In the genomic region with DNA sequence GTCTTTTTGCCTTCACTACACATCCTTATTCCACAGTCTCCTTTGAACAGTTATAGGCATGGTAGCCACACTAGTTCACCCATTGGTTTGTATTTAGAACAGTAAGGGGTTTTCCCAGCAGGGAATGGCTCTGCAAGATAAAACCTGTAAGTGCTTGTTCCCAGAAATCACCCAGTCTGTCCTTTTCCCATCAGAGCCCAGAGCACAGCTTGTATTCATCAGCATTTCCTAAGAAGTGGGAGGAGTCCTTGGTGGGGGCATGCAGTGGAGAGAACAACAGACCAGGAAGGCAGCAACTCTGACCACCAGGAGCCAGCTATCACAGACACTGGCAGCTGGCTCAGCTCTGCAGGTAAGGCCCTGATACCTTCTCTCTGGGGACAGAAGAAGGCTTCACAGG, we compare ENCODE assay signal across 15 mouse cellular contexts. TPM values are rescaled to one million over a fixed set of nuclear protein-coding genes. Genes with fewer than 3 reads are reported as not detected.
DNase-seq lines count a peak whose midpoint lies in the region; ATAC-seq and TF ChIP-seq lines count a peak whose summit lies in the region.
"Had no signal": no experiment of that assay in that cellular context is flagged by ENCODE, and none has a peak within 500 bp of the region (broad histone marks: within the 10 kb centered on the region; RNA-seq: fewer than 3 reads in every experiment).

A gene (plus strand): TSS at position 260 of the 400 bp plus-strand sequence.

- no peaks in the 10 kb centered on the region for H3K27me3 ChIP-seq in heart, embryonic 12.5 days (replicated peaks)
- H3K27me3 ChIP-seq: forebrain, embryonic 12.5 days had no signal

- DNase-seq in heart, adult 18-20 months = peak; percentile 23 to 35
- peak; percentile 46 for DNase-seq in lung, postnatal 10 days
- no peak for DNase-seq in lung, adult 2 months
- DNase-seq in ES-E14 (ENCODE audit: low read depth, low spot score) = peak; percentile 54
- DNase-seq in forelimb bud, embryonic 11.5 days (ENCODE audit: low read depth, low spot score) = peak; percentile 11
- DNase-seq in layer of hippocampus, adult 11-12 months (ENCODE audit: low spot score) = no peak
- DNase-seq: cerebellum, postnatal 36 days; kidney, adult 2 months had no signal

- peaks cover 13% of the 10 kb centered on the region; the same call in 1 of the 2 replicates for H3K4me1 ChIP-seq in heart, embryonic 12.5 days (replicated peaks)
- H3K4me1 ChIP-seq in lung, adult 2 months (ENCODE audit: control insufficient read depth, insufficient read depth, low read length) = no peaks in the 10 kb centered on the region
- peaks cover 2 to 5% of the 10 kb centered on the region in 2 experiments; a peak in 2 of 4 replicates for H3K4me1 ChIP-seq in ES-E14 (ENCODE audit: control insufficient read depth in 2 of 2, insufficient read depth in 2 of 2, low read length in 2 of 2, poor library complexity in 1 of 2)

- no peak for TF ChIP-seq POLR2A in lung, adult 2 months (IDR thresholded peaks at IDR 0.05; ENCODE audit: borderline replicate concordance, extremely low read depth, low read depth, low read length)

- H3K36me3 ChIP-seq in heart, embryonic 12.5 days = no peaks in the 10 kb centered on the region
- no peaks in the 10 kb centered on the region for H3K36me3 ChIP-seq in ES-E14 (ENCODE audit: control insufficient read depth, insufficient read depth, low read length, poor library complexity, severe bottlenecking)
- H3K36me3 ChIP-seq: forebrain, embryonic 12.5 days had no signal

- no peaks in the 10 kb centered on the region for H3K9me3 ChIP-seq in heart, embryonic 12.5 days (replicated peaks)
- H3K9me3 ChIP-seq in ES-E14 (ENCODE audit: control insufficient read depth, insufficient read depth, low read depth, low read length) = no peaks in the 10 kb centered on the region; the same call in 1 of the 2 replicates
- H3K9me3 ChIP-seq: forebrain, embryonic 12.5 days had no signal

- in situ Hi-C loops in ES-E14 (cut with MboI; ENCODE audit: low sequenced_read_pairs in 2 of 2, unreplicated experiment in 2 of 2) = no loop called here

- H3K27ac ChIP-seq in heart, embryonic 12.5 days (ENCODE audit: poor library complexity, severe bottlenecking) = no peak within 1 kb of the TSS
- H3K27ac ChIP-seq in ES-E14 (ENCODE audit: insufficient read depth, low read depth, low read length, poor library complexity, severe bottlenecking) = no peak within 1 kb of the TSS; the same call in 1 of the 2 replicates
- H3K27ac ChIP-seq: forebrain, embryonic 12.5 days; layer of hippocampus, adult 2 months; macrophage; stomach, postnatal 0 days had no signal

- no peak within 1 kb of the TSS for H3K9ac ChIP-seq in heart, embryonic 12.5 days
- H3K9ac ChIP-seq in ES-E14 (ENCODE audit: insufficient read depth, low read depth, low read length, poor library complexity, severe bottlenecking) = no peak within 1 kb of the TSS
- H3K9ac ChIP-seq: forebrain, embryonic 12.5 days had no signal

- no peak within 1 kb of the TSS for H3K4me3 ChIP-seq in heart, embryonic 12.5 days
- no peak within 1 kb of the TSS for H3K4me3 ChIP-seq in lung, adult 2 months (replicated peaks; ENCODE audit: extremely low read depth, low read depth, low read length)
- H3K4me3 ChIP-seq in ES-E14 (ENCODE audit: insufficient read depth in 1 of 2, low read depth in 1 of 2, low read length in 2 of 2, poor library complexity in 1 of 2, severe bottlenecking in 1 of 2) = no peak within 1 kb of the TSS
- H3K4me3 ChIP-seq: forebrain, embryonic 12.5 days; layer of hippocampus, adult 2 months had no signal

- H3K4me2 ChIP-seq in heart, embryonic 12.5 days = no peak within 1 kb of the TSS
- H3K4me2 ChIP-seq: forebrain, embryonic 12.5 days had no signal

- no peak for ATAC-seq in heart, embryonic 12.5 days (ENCODE audit: insufficient number of reproducible peaks, low FRiP score)
- no peak for ATAC-seq in cerebellum, adult (ENCODE audit: insufficient number of reproducible peaks, low FRiP score, low TSS enrichment)
- ATAC-seq: midbrain, embryonic 16.5 days had no signal

- TF ChIP-seq CTCF in lung, adult 2 months (IDR thresholded peaks at IDR 0.05; ENCODE audit: insufficient read depth, low read length) = no peak

TF ChIP-seq in ES-E14, 5 proteins besides CTCF, POLR2A, EP300 and RAD21:
- TF ChIP-seq HCFC1 (IDR thresholded peaks at IDR 0.05; ENCODE audit: borderline replicate concordance, insufficient read depth, low read length) (no peak), ZC3H11A (IDR thresholded peaks at IDR 0.05; ENCODE audit: borderline replicate concordance, low read depth, low read length) (no peak), ZNF384 (IDR thresholded peaks at IDR 0.05; ENCODE audit: low read depth, low read length) (no peak), MAFK (IDR thresholded peaks at IDR 0.05; ENCODE audit: insufficient read depth, low read depth, low read length) (no peak), CHD2 (IDR thresholded peaks at IDR 0.05; ENCODE audit: low read depth, low read length) (no peak)

RNA-seq across cellular contexts. Expression of the gene that starts here (rescaled TPM):
- total RNA-seq in heart, adult 18-20 months (2021) = under 1 TPM; 0.42 to 0.49 TPM
- 0.12 and 0.32 TPM in 2 replicates for polyA plus RNA-seq in heart, embryonic 12.5 days (2016; fragmentation: Nextera tagmentation; extraction: Ambion mirVana)
- 0.68 and 0.91 TPM in 2 replicates for polyA plus RNA-seq in lung, adult 2 months (2012; rRNA removed)
- total RNA-seq in ES-E14 (2012; rRNA removed) = 1.4 and 2.4 TPM in 2 replicates
- polyA plus RNA-seq: macrophage; midbrain, embryonic 16.5 days had no signal

Comparison
In these comparisons a context has a peak if more than half of its experiments do, and no peak if none do; other contexts are left out.
1. DNase-seq: peak in lung, postnatal 10 days (single experiment), ES-E14 (single experiment) and forelimb bud, embryonic 11.5 days (single experiment); none in lung, adult 2 months (single experiment) and layer of hippocampus, adult 11-12 months (single experiment).
2. Peak in DNase-seq in heart, adult 18-20 months; RNA of the gene not detected or under 1 TPM.